Mouse (Mus musculus) kidney, embryonic 16.5 days (tissue): ENCODE measurements around the gene Pcsk6. TPM values are rescaled to one million over a fixed set of nuclear protein-coding genes. Genes with fewer than 3 reads are reported as not detected.

Experiments
- ATAC-seq: fragments of 200-750 bp; cut with Nextera tagmentation; 2 replicates; pipeline ENCODE4 v1.8.0; 2017; ENCODE audit warnings: moderate TSS enrichment; ENCODE audit not compliant: low FRiP score, low TSS enrichment
- H3K27ac ChIP-seq: fragments of 300-500 bp; sonication (generic); 2 replicates; pipeline ENCODE4 v1.5.1; 2014; ENCODE audit warnings: low read length
- H3K27me3 ChIP-seq: fragments of 300-500 bp; sonication (generic); 2 replicates; pipeline ENCODE4 v1.6.1; 2014; ENCODE audit warnings: low read length, control low read depth, mixed read lengths; ENCODE audit not compliant: insufficient read depth
- H3K36me3 ChIP-seq: fragments of 300-500 bp; sonication (generic); 2 replicates; pipeline ENCODE4 v1.6.1; 2014; ENCODE audit warnings: low read length, control low read depth, mixed read lengths; ENCODE audit not compliant: insufficient read depth
- H3K4me1 ChIP-seq: fragments of 300-500 bp; sonication (generic); 2 replicates; pipeline ENCODE4 v1.6.1; 2014; ENCODE audit warnings: low read length, control low read depth, mixed read lengths; ENCODE audit not compliant: insufficient read depth
- H3K4me2 ChIP-seq: fragments of 300-500 bp; sonication (generic); replicated peaks from 2 replicates; pipeline ENCODE4 v1.6.1; 2014; ENCODE audit warnings: low read depth, low read length
- H3K4me3 ChIP-seq: fragments of 300-500 bp; sonication (generic); 2 replicates; pipeline ENCODE4 v1.5.1; 2014; ENCODE audit warnings: mild to moderate bottlenecking, low read length
- H3K9ac ChIP-seq: fragments of 300-500 bp; sonication (generic); replicated peaks from 2 replicates; pipeline ENCODE4 v1.6.1; 2014; ENCODE audit warnings: low read length
- H3K9me3 ChIP-seq: fragments of 300-500 bp; sonication (generic); 2 replicates; pipeline ENCODE4 v1.6.1; 2016; ENCODE audit warnings: low read length, control low read depth
- WGBS: fragments of 180-500 bp; shearing (Covaris S2); extraction: QIAGEN DNeasy Blood & Tissue Kit; methylation state at CpG from one replicate; pipeline ENCODE4 v1.1.7; 2014; 5-methylcytosine and 5-hydroxymethylcytosine counted together
- polyA plus RNA-seq: library from polyadenylated mRNA; unstranded; fragments of >200 nt; fragmentation: Nextera tagmentation; extraction: Ambion mirVana; gene quantifications from 2 replicates; pipeline ENCODE4 v1.2.1, GENCODE M21; 2015

Gene Pcsk6
- polyA plus RNA-seq, 1 experiment from 2014 or later: 1.9 TPM

GRCm38 (mm10) chr7:65955304-65956220 is 94.0 kb downstream of the Pcsk6 start:
- Histone ChIP-seq H3K4me1 (peaks cover 7% of the 10 kb centered on the region), H3K36me3 (no peaks in the 10 kb centered on the region), H3K4me2 (0 out of 2 replicates have a peak overlapping the region, but pooled peaks have one; percentile 10), H3K4me3 (no peak overlapping the region), H3K27ac (no peak overlapping the region), H3K9ac (no peak overlapping the region), H3K9me3 (no peaks in the 10 kb centered on the region), H3K27me3 (no peaks in the 10 kb centered on the region)
- WGBS: 33% methylated on average over 24 of the region's 24 CpGs
- ATAC-seq: peak; percentile 56

- Histone ChIP-seq H3K36me3 (no peaks in the 10 kb centered on the region), H3K4me2 (no peak overlapping the region), H3K9ac (no peak overlapping the region), H3K4me3 (no peak overlapping the region), H3K27ac (no peak overlapping the region), H3K4me1 (peaks cover 7% of the 10 kb centered on the region), H3K27me3 (no peaks in the 10 kb centered on the region), H3K9me3 (no peaks in the 10 kb centered on the region)
- WGBS: 90% methylated on average over 1 of the region's 1 CpGs
- ATAC-seq: no peak
Measured at GRCm38 (mm10) chr7:65957245-65957644, 95.7 kb downstream of the Pcsk6 start.

GRCm38 (mm10) chr7:65958105-65958504 is 96.6 kb downstream of the Pcsk6 start:
- Histone ChIP-seq H3K27ac (no peak overlapping the region), H3K9ac (no peak overlapping the region), H3K4me1 (peaks cover 7% of the 10 kb centered on the region), H3K4me2 (no peak overlapping the region), H3K27me3 (no peaks in the 10 kb centered on the region), H3K4me3 (no peak overlapping the region), H3K36me3 (no peaks in the 10 kb centered on the region), H3K9me3 (no peaks in the 10 kb centered on the region)
- no peak; the same call in 1 of the 2 replicates for ATAC-seq
- WGBS: 68% methylated on average over 5 of the region's 5 CpGs

GRCm38 (mm10) chr7:65959221-65959924 is 97.8 kb downstream of the Pcsk6 start:
- H3K9ac ChIP-seq: no peak overlapping the region
- no peak for ATAC-seq
- 95% methylated on average over 9 of the region's 9 CpGs for WGBS
- H3K4me2 ChIP-seq: no peak overlapping the region
- no peak overlapping the region for H3K27ac ChIP-seq
- no peaks in the 10 kb centered on the region for H3K27me3 ChIP-seq
- peaks cover 7% of the 10 kb centered on the region for H3K4me1 ChIP-seq
- no peaks in the 10 kb centered on the region for H3K36me3 ChIP-seq
- no peak overlapping the region for H3K4me3 ChIP-seq
- H3K9me3 ChIP-seq: no peaks in the 10 kb centered on the region; the same call in 1 of the 2 replicates

- ATAC-seq: no peak
- Histone ChIP-seq H3K4me2 (no peak overlapping the region), H3K27me3 (no peaks in the 10 kb centered on the region), H3K9ac (no peak overlapping the region), H3K27ac (no peak overlapping the region), H3K4me3 (no peak overlapping the region), H3K4me1 (no peaks in the 10 kb centered on the region), H3K9me3 (no peaks in the 10 kb centered on the region; the same call in 1 of the 2 replicates), H3K36me3 (no peaks in the 10 kb centered on the region)
- 79% methylated on average over 7 of the region's 7 CpGs for WGBS
Measured at GRCm38 (mm10) chr7:65962611-65963010, 101.1 kb downstream of the Pcsk6 start.

GRCm38 (mm10) chr7:65964398-65964797 is 102.9 kb downstream of the Pcsk6 start:
- H3K4me1 ChIP-seq: no peaks in the 10 kb centered on the region

DNA sequence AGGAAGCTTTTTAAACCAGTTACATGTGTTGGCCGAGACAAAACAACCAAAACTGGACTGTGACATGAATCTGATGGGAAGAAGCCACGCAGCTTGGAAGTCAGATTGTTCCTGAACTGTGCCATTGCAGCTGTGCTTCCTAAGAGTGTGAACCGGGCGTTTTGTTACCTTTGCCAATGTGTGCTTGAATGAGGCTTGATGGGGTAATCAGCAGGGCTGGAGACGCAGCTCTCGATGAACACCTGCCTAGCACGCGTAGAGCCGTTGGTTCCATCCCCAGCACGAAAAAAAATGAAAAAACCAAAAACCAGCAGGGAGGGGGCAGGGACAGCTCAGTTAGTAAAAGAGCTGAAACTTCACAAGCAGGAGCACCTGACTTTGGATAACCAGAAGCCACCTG is 109.8 kb downstream of the Pcsk6 start:
- H3K27me3 ChIP-seq: no peaks in the 10 kb centered on the region
- no peaks in the 10 kb centered on the region for H3K36me3 ChIP-seq
- no peak overlapping the region for H3K4me3 ChIP-seq
- whole genome bisulfite sequencing: 84% methylated on average over 10 of the region's 10 CpGs
- no peak overlapping the region for H3K27ac ChIP-seq
- no peak for ATAC-seq
- H3K4me2 ChIP-seq: no peak overlapping the region
- H3K9ac ChIP-seq: no peak overlapping the region
- H3K9me3 ChIP-seq: no peaks in the 10 kb centered on the region
- H3K4me1 ChIP-seq: no peaks in the 10 kb centered on the region

More at GRCm38 (mm10) chr7:65964398-65964797, 102.9 kb downstream of the Pcsk6 start:
- H3K4me3 ChIP-seq: no peak overlapping the region
- no peaks in the 10 kb centered on the region for H3K36me3 ChIP-seq
- no peak for ATAC-seq
- no peaks in the 10 kb centered on the region for H3K27me3 ChIP-seq
- H3K9me3 ChIP-seq: no peaks in the 10 kb centered on the region; the same call in 1 of the 2 replicates
- H3K27ac ChIP-seq: no peak overlapping the region
- no peak overlapping the region for H3K4me2 ChIP-seq
- no peak overlapping the region for H3K9ac ChIP-seq

DNA sequence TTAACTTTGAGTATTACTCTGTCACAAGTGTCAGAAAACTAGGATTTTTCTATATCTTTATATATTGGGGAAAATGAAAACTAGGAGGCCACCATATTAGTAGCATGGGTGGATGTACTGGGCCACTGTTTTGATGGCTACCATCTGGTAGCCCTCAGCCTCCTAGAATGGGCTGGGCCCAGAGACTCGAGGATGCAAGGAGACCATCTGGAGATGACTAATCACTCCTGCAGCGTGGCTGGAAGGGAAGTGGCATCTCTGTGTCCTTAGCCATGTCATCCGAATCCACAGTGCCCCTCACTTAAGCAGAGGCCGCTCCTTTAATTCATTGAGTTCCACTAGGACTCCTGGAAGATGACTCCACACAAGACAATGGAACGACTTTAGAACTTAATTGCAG is 115.8 kb downstream of the Pcsk6 start:
- no peaks in the 10 kb centered on the region for H3K9me3 ChIP-seq
- no peaks in the 10 kb centered on the region for H3K36me3 ChIP-seq
- no peak overlapping the region for H3K27ac ChIP-seq
- peaks cover 13% of the 10 kb centered on the region for H3K4me1 ChIP-seq
- no peak for ATAC-seq
- WGBS: 56% methylated on average over 5 of the region's 5 CpGs
- no peak overlapping the region for H3K9ac ChIP-seq
- H3K4me2 ChIP-seq: no peak overlapping the region
- H3K27me3 ChIP-seq: no peaks in the 10 kb centered on the region
- H3K4me3 ChIP-seq: no peak overlapping the region

- Histone ChIP-seq H3K4me1 (peaks cover 13% of the 10 kb centered on the region), H3K9me3 (no peaks in the 10 kb centered on the region), H3K27me3 (no peaks in the 10 kb centered on the region), H3K4me3 (no peak overlapping the region), H3K27ac (no peak overlapping the region), H3K36me3 (no peaks in the 10 kb centered on the region), H3K9ac (no peak overlapping the region), H3K4me2 (no peak overlapping the region)
- ATAC-seq: no peak
- 55% methylated on average over 11 of the region's 11 CpGs for WGBS
Measured at GRCm38 (mm10) chr7:65977977-65978376, 116.4 kb downstream of the Pcsk6 start.
